Mouse (Mus musculus): ENCODE measurements at regions not wholly inside any gene's neighbourhood (a gene's known extent, or its start where the extent isn't known, plus 50 kb on each side); places are given as distances from the start of the nearest gene placed in this dataset.

- DNase-seq (ENCODE audit: low read depth): no peak
Measured at GRCm38 (mm10) chr17:48592457-48592856, 137.8 kb downstream of the Unc5cl start.

DNA sequence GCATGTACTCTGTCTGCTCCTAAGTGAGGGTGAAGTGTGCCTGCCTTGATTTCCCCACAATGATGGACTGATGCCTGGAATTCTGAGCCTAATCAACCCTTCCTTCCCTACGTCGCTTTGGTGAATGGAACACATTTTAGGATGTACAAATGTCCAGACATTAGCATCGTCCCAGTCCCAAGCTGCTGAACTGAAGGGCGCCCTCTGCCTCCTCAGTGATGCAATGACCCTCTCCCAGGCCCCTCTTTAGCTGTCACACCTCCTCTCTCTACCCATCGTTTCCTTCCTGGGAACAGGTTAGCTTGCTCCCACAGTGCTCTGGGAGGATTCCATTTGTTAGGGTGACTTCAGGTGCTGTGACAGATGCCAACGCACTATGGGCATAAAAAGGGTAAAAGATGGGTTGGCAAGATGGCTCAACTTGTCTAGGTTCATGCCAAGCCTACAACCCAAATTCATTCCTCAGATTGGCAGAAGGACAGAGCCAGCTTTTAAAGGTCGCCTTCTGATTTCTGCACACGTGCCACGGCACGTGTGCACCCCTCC, 140.8 kb downstream of the Unc5cl start:
- no peak for DNase-seq (ENCODE audit: low read depth)

- DNase-seq (ENCODE audit: low read depth): no peak
Measured at GRCm38 (mm10) chr17:48596406-48596805, 141.7 kb downstream of the Unc5cl start.

DNA sequence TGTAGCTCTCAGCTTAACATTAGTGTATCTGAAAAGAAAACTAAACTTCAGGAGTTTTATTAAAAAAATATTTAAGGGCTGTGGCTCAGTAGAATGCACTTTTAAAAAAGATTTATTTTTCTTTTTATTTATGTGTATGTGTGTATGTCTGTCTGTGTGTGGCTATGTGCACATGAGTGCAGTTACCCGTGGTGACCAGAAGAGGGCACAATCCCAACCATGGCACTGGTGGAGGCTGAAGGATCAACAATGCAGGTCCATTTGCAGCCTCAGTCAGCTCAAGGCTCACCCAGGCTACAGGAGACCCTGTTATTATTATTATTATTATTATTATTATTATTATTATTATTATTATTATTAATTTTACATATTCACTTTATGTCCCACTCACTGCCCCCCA, 142.6 kb downstream of the Unc5cl start:
- DNase-seq (ENCODE audit: low read depth): no peak

GRCm38 (mm10) chr17:48598471-48599141, 143.9 kb downstream of the Unc5cl start:
- DNase-seq (ENCODE audit: low read depth): no peak

- DNase-seq (ENCODE audit: low read depth): no peak
Measured at GRCm38 (mm10) chr17:48600176-48600575, 145.5 kb downstream of the Unc5cl start.

DNA sequence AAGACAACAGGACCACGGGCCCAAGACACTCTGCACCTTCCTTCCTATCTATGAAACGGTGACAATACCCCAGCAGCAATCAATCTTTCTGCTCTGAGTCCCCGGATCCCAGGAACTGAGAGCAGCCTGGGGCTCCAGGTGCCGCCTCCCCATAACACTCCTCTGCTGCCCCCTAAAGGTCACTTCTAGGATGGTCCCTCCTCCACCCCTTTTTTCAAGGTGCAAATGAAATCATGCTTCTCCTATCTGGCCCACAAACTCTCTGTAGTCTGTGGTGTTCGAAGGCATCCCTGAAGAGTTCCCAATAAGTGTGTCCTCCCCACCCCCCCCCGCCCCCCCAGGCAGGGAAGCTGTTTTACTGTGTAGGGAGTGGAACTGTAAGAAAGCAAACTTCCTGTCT, 147.9 kb downstream of the Unc5cl start:
- DNase-seq (ENCODE audit: low read depth): peak; percentile 13

- no peak for DNase-seq (ENCODE audit: low read depth)
Measured at GRCm38 (mm10) chr17:48606767-48607166, 152.1 kb downstream of the Unc5cl start.

- DNase-seq (ENCODE audit: low read depth): no peak
Measured at GRCm38 (mm10) chr17:48608315-48608714, 153.6 kb downstream of the Unc5cl start.

DNA sequence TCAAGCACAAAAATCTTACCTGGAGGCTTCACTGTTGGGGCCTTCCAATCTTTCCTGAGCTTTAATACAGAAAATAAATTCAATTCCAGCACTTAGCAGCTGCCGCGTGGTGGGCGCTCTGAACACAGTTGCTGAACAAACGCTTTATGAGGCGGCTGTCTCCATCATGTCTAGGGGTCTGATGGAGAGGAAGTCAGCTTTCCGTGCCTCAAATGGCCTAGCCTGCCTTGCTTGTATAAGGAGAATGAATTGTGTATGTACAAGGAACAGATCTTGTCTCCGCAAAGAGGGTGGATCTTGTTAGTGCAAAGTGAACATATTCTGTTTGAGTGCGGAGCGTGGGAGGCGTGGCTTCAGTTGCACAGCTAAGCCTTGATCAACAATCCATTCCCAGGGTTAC, 155.4 kb downstream of the Unc5cl start:
- no peak for DNase-seq (ENCODE audit: low read depth)

DNA sequence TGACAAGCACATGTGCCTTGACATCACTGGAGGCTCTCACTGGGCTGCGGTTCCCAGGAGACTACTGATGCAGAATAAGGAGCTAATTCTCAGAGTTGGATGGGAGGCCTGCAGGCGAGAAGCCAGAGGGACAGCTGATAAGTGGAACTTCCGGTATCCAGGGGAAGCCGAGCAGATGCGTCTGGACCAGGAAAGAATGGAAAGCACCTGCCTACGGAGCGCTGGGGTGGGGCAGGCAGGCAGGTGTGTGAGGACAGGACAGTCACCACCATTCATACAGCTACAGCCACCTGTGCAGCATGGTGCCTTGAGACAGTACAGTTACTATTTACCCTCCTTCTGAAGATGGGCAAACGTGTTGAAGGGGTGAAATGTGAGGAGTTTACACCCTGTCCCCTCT, 156.1 kb downstream of the Unc5cl start:
- DNase-seq (ENCODE audit: low read depth): no peak

GRCm38 (mm10) chr17:48613491-48613890, 158.8 kb downstream of the Unc5cl start:
- no peak for DNase-seq (ENCODE audit: low read depth)

DNA sequence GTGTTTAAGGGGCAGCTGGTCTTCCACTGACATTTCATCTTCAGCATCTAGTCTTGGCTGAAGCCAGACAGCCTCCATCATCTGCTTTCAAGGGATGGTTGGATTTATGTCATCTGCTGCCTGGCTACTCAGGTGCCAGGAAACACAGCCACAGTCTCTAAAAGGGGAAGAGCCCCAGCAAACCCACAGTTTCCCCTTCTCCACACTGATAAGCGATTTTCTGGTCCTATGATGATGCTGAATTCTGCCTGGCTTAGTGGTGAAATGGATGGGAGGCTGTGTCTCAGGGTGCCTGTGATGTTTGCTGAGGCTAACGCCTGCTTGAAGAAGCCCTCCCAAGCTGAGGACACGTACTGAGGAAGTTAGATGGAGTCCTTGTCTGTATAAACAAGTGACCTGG, 160.5 kb downstream of the Unc5cl start:
- no peak for DNase-seq (ENCODE audit: low read depth)

GRCm38 (mm10) chr17:48616205-48616604, 161.5 kb downstream of the Unc5cl start:
- DNase-seq (ENCODE audit: low read depth): no peak

DNA sequence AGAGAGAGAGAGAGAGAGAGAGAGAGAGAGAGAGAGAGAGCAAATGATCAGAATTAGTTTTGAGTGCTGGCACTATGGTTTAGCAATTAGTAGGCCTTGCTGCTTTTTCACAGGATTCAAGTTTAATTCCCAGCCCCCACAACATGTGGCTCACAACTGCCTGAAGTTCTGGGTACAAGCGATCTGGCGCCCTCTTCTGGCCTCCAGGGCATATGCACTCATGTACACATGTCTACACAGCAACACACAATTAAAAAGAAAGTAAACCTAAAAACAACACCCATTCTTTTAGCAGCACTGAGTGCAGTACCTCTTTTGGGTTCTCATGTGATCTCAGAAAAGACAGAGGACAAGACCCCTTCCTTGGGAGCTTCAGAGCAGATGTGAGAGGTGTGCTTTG, 166.2 kb downstream of the Unc5cl start:
- no peak for DNase-seq (ENCODE audit: low read depth)

DNA sequence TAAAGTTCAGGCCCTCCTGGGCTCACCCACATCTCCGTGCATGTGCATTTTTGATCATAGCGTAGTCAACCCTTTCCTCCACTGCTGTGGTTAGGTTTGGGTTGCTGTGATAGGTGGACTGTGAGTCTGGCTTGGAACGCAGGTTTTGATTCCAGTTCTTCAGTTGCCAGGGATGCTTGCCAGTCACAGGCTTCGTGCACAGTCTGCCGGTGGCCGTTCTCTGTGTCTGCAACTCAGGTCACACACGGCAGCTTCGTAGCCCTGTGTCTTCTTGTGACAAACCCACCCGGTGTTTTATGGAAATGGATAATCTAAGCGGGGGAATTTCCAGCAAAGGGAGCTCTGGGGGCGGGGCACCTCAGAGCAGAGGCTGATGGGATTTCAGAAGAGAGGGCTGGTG, 167.0 kb downstream of the Unc5cl start:
- no peak for DNase-seq (ENCODE audit: low read depth)

DNA sequence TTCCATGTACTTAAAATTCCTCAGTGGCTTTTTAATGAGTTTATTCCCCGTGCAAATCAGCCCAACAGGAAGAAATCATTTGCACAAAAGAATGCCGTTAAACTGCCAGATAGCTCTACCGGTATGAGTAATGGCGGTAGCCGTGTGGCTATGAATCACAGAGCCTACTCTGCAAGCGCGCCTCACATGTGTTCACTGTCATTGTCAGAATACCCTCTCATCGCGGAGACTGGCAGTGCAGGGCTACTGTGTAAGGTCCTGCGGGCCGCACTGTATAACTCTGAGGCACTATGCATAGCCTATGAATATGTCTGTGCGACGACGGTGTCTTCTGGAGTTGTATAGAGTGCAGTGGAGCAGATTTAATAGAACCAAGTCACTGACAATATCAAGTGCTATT, 170.2 kb downstream of the Unc5cl start:
- DNase-seq (ENCODE audit: low read depth): no peak

DNA sequence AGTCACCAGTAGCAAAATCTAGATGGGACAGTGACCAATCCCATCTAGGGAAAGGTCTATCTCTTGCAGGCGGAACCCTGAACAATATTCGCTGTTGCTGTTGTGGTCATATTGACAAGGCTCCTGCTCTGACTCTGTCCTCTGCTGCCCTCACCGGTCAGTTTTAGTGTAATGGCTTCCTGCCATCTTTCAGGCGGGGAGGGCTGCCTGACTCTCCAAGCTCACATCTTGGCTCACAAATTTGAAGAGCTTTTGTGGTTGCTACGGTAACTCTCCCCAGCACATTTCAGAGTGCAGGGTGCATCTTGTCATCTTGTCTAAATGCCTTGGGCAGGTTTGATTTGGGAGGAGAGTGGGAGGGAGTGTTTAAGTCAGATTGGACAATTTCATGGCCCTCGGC, 171.3 kb downstream of the Unc5cl start:
- no peak for DNase-seq (ENCODE audit: low read depth)

DNA sequence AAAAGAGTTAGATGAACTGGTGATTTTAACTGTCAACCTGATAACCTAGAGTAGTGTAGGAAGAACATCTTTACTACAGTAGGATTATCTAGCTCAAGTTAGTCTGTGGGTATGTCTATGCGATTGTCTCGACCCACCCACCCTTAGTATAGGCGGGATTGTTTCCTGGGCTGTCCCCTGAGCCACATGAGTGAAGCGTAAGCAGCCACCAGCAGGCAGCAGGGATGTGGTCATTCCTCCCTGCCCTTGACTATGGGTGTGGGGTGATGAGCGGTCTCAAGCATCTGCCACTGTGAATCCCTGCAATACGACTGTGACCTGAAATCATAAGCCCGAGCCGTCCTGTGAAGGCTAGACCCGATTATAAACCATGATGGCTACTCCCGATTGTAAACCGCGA, 184.9 kb downstream of the Unc5cl start:
- no peak for DNase-seq (ENCODE audit: low read depth)

GRCm38 (mm10) chr17:48643533-48644019, 188.9 kb downstream of the Unc5cl start:
- no peak for DNase-seq (ENCODE audit: low read depth)

- no peak for DNase-seq (ENCODE audit: low read depth)
Measured at GRCm38 (mm10) chr17:48645056-48645455, 190.4 kb downstream of the Unc5cl start.

- DNase-seq (ENCODE audit: low read depth): no peak
Measured at GRCm38 (mm10) chr17:48646626-48647195, 192.0 kb downstream of the Unc5cl start.

DNA sequence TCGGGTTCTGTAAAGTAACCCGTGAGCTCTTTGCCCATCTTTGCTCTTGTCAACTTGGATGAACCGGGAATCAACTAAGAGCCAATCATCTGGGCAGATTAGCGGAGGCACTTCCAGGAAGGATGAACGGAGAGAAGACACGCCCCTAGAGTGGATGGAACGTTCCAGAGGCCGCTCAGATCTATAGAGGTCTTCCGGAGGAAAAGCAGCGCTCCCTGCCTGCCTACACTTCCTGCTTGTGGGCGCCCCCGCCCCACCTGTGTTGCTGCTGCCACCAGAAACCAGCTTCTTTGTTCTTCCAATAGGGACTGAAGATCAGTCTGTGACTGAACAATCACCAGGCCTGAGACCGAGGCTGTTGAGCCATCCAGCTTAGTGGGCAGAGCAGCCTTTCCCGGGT, 192.7 kb downstream of the Unc5cl start:
- no peak for DNase-seq (ENCODE audit: low read depth)

- DNase-seq (ENCODE audit: low read depth): no peak
Measured at GRCm38 (mm10) chr17:48650556-48650955, 195.9 kb downstream of the Unc5cl start.

Data from fibroblast of lung, adult 2 months (primary cell).